Mouse (Mus musculus): ENCODE data around the gene Ado. TPM values are rescaled to one million over a fixed set of nuclear protein-coding genes. Genes with fewer than 3 reads are reported as not detected.

Gene Ado
- polyA plus RNA-seq, 1 experiment from 2014 or later, result 76.3 TPM

DNA sequence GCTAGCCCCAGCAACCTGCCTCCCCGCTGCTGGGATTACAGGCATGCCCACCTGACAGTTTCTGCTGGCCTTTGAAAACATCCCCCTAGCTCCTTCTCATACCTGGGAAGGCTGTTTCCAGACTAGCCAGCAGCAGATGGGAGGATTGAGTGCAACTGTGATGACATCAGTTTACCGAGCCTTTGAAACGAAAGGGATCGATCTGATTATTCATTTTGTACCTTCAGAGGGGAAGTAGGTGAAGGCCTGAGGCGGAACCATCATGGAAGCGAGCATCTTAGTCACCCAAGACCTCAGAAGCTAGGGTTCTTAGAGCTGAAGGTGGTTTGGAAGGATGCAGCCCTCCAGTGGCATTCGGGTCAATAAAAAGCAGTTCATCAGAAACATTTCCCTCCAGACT is 15.8 kb upstream of the Ado start:
- 94% methylated on average over 7 of the region's 7 CpGs for WGBS
- no peaks in the 10 kb centered on the region for H3K36me3 ChIP-seq (ENCODE audit: control insufficient read depth, insufficient read depth)
- no peak overlapping the region for H3K4me3 ChIP-seq (replicated peaks; ENCODE audit: low read length)
- no peak for ATAC-seq
- H3K9me3 ChIP-seq (ENCODE audit: control insufficient read depth, low read length), result no peaks in the 10 kb centered on the region
- H3K4me2 ChIP-seq (ENCODE audit: low read length), result no peak overlapping the region
- H3K27ac ChIP-seq (ENCODE audit: low read length), result no peak overlapping the region
- peaks cover 66% of the 10 kb centered on the region for H3K27me3 ChIP-seq (replicated peaks; ENCODE audit: control insufficient read depth, insufficient read depth, low read length)
- no peak overlapping the region for H3K9ac ChIP-seq (replicated peaks; ENCODE audit: low read depth, low read length)
- H3K4me1 ChIP-seq (replicated peaks; ENCODE audit: control insufficient read depth, insufficient read depth, low read length), result peaks cover 15% of the 10 kb centered on the region

GRCm38 (mm10) chr10:67561185-67561584 is 12.4 kb upstream of the Ado start:
- 56% methylated on average over 1 of the region's 1 CpGs for WGBS
- H3K4me2 ChIP-seq (ENCODE audit: low read length), result no peak overlapping the region
- ATAC-seq, result no peak

DNA sequence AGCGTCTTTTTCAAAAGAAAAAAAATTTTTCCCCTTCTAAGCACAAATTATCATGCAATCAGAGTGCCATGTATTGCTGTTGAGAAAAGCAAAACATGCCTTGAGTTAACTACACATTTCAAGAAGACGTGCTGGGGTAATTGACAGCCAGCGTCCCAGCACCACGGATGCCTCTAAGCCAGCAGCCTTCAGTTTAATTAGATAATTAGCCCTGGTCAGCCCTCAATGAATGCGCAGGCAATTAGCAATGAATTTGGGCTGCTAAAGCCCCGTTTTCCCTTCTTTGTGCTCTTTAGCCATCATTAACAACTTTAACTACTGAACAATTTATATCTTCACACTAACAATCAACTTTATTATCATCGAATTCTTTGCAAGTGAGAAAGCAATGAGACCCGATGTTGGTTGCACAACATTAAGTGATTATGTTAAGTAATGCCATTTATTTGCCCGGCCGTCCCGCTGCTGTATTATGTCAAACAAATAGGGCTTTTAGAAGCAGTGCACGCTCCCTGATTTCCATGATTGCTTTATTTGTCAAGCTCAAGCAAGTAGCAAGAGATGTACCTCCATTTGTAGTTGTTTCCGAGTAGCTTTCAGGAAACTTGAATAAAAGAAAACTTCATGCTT is 11.1 kb upstream of the Ado start:
- H3K27me3 ChIP-seq (replicated peaks; ENCODE audit: control insufficient read depth, insufficient read depth, low read length), result peaks cover 75% of the 10 kb centered on the region
- H3K9me3 ChIP-seq (ENCODE audit: control insufficient read depth, low read length), result 0 out of 2 replicates have a peak, but pooled peaks cover 5% of the 10 kb centered on the region
- H3K36me3 ChIP-seq (ENCODE audit: control insufficient read depth, insufficient read depth), result no peaks in the 10 kb centered on the region
- no peak overlapping the region for H3K4me2 ChIP-seq (ENCODE audit: low read length)
- no peak overlapping the region for H3K9ac ChIP-seq (replicated peaks; ENCODE audit: low read depth, low read length)
- ATAC-seq, result peak; percentile 94
- no peak overlapping the region for H3K27ac ChIP-seq (ENCODE audit: low read length)
- WGBS, result 3% methylated on average over 13 of the region's 13 CpGs
- peaks cover 12% of the 10 kb centered on the region for H3K4me1 ChIP-seq (replicated peaks; ENCODE audit: control insufficient read depth, insufficient read depth, low read length)
- no peak overlapping the region for H3K4me3 ChIP-seq (replicated peaks; ENCODE audit: low read length)

More at GRCm38 (mm10) chr10:67561185-67561584, 12.4 kb upstream of the Ado start:
- no peaks in the 10 kb centered on the region for H3K36me3 ChIP-seq (ENCODE audit: control insufficient read depth, insufficient read depth)
- H3K4me3 ChIP-seq (replicated peaks; ENCODE audit: low read length), result no peak overlapping the region
- H3K27me3 ChIP-seq (replicated peaks; ENCODE audit: control insufficient read depth, insufficient read depth, low read length), result peaks cover 71% of the 10 kb centered on the region
- no peak overlapping the region for H3K27ac ChIP-seq (ENCODE audit: low read length)
- 0 out of 2 replicates have a peak, but pooled peaks cover 5% of the 10 kb centered on the region for H3K9me3 ChIP-seq (ENCODE audit: control insufficient read depth, low read length)
- H3K4me1 ChIP-seq (replicated peaks; ENCODE audit: control insufficient read depth, insufficient read depth, low read length), result peaks cover 16% of the 10 kb centered on the region
- no peak overlapping the region for H3K9ac ChIP-seq (replicated peaks; ENCODE audit: low read depth, low read length)

DNA sequence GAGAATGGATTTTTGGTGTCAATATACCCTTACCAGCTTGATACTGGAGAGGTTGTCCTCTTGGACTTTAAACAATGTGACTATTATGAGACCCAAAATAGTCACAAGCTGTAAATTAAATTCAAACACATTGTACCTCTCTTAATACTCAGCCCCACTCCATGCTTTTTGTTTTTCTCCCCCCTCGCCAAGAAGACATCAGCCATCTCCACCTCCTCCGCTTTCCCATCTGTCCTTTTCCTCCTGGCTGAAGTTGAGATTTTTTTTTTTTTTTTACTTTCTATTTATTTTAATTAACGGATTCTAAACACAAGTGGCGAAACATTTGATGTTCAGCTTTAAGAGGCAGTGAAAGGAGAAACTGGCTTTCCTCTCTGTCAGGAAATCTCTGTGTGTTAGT is 9.3 kb upstream of the Ado start:
- no peak overlapping the region for H3K27ac ChIP-seq (ENCODE audit: low read length)
- no peaks in the 10 kb centered on the region for H3K36me3 ChIP-seq (ENCODE audit: control insufficient read depth, insufficient read depth)
- H3K4me1 ChIP-seq (replicated peaks; ENCODE audit: control insufficient read depth, insufficient read depth, low read length), result peaks cover 12% of the 10 kb centered on the region
- no peak for ATAC-seq
- no peak overlapping the region for H3K9ac ChIP-seq (replicated peaks; ENCODE audit: low read depth, low read length)
- no peak overlapping the region for H3K4me3 ChIP-seq (replicated peaks; ENCODE audit: low read length)
- H3K27me3 ChIP-seq (replicated peaks; ENCODE audit: control insufficient read depth, insufficient read depth, low read length), result peaks cover 72% of the 10 kb centered on the region
- H3K4me2 ChIP-seq (ENCODE audit: low read length), result no peak overlapping the region
- 46% methylated on average over 4 of the region's 4 CpGs for WGBS
- H3K9me3 ChIP-seq (ENCODE audit: control insufficient read depth, low read length), result 0 out of 2 replicates have a peak, but pooled peaks cover 5% of the 10 kb centered on the region

DNA sequence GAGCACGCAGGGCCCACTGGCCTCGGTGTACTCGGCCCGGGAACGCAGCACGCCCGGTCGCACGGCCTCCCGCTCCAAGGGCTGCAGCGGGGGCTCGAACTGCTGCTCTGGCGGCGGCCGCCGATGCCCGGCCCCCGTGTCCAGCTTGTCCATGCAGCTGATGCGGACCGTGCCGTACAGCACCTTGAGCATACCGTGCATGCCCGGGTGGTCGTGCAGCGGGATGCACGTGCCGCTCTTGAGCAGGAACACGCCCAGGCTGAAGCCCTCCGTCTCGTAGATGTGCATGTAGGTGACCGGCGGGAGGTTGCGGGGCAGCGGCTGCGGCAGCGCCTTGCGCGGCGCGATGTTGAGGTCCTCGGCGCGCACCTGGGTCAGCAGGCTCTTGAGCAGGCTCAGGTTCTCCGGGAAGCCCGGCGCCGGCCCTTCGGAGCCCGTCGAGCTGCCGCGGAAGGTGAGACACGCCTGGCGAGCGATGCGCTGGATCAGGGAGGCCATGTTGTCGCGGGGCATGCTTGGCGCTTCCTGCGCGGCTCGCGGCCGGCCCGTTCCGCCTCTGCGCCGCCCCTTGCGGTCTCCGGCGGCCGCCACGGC is 397 bp downstream of the Ado start:
- 0 out of 2 replicates have a peak, but pooled peaks cover 2% of the 10 kb centered on the region for H3K36me3 ChIP-seq (ENCODE audit: control insufficient read depth, insufficient read depth)
- H3K9ac ChIP-seq (replicated peaks; ENCODE audit: low read depth, low read length), result peak overlapping the region; percentile 88
- peak; percentile 78 for ATAC-seq

GRCm38 (mm10) chr10:67547850-67548260 is 900 bp downstream of the Ado start:
- peak; percentile 1; the same call in 1 of the 2 replicates for ATAC-seq
- Histone ChIP-seq H3K4me3 (replicated peaks; ENCODE audit: low read length) (peak overlapping the region; percentile 92), H3K27ac (ENCODE audit: low read length) (no peak overlapping the region), H3K27me3 (replicated peaks; ENCODE audit: control insufficient read depth, insufficient read depth, low read length) (peaks cover 37% of the 10 kb centered on the region), H3K4me1 (replicated peaks; ENCODE audit: control insufficient read depth, insufficient read depth, low read length) (peaks cover 27% of the 10 kb centered on the region), H3K36me3 (ENCODE audit: control insufficient read depth, insufficient read depth) (0 out of 2 replicates have a peak, but pooled peaks cover 2% of the 10 kb centered on the region), H3K4me2 (ENCODE audit: low read length) (peak overlapping the region; percentile 94), H3K9me3 (ENCODE audit: control insufficient read depth, low read length) (no peaks in the 10 kb centered on the region), H3K9ac (replicated peaks; ENCODE audit: low read depth, low read length) (peak overlapping the region; percentile 88)
- WGBS, result 4% methylated on average over 20 of the region's 20 CpGs

More for the DNA sequence above, 397 bp downstream of the Ado start:
- Histone ChIP-seq H3K27me3 (replicated peaks; ENCODE audit: control insufficient read depth, insufficient read depth, low read length) (peaks cover 39% of the 10 kb centered on the region), H3K4me3 (replicated peaks; ENCODE audit: low read length) (peak overlapping the region; percentile 92), H3K9me3 (ENCODE audit: control insufficient read depth, low read length) (no peaks in the 10 kb centered on the region), H3K27ac (ENCODE audit: low read length) (peak overlapping the region; percentile 90), H3K4me1 (replicated peaks; ENCODE audit: control insufficient read depth, insufficient read depth, low read length) (peaks cover 27% of the 10 kb centered on the region), H3K4me2 (ENCODE audit: low read length) (peak overlapping the region; percentile 94)
- under 1% methylated on average over 73 of the region's 73 CpGs for WGBS

DNA sequence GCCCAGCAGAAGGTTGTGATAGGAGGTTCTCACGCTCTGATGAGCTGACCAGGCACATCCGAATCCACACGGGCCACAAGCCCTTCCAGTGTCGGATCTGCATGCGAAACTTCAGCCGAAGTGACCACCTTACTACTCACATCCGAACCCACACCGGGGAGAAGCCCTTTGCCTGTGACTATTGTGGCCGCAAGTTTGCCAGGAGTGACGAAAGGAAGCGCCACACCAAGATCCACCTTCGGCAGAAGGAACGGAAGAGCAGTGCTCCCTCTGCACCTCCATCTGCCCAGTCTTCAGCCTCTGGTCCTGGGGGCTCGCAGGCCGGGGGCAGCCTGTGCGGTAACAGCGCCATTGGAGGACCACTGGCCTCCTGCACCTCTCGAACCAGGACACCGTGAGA is 8.2 kb downstream of the Ado start:
- whole genome bisulfite sequencing, result 10% methylated on average over 19 of the region's 19 CpGs
- Histone ChIP-seq H3K9ac (replicated peaks; ENCODE audit: low read depth, low read length) (no peak overlapping the region), H3K4me1 (replicated peaks; ENCODE audit: control insufficient read depth, insufficient read depth, low read length) (peaks cover 37% of the 10 kb centered on the region), H3K4me3 (replicated peaks; ENCODE audit: low read length) (no peak overlapping the region), H3K4me2 (ENCODE audit: low read length) (no peak overlapping the region), H3K36me3 (ENCODE audit: control insufficient read depth, insufficient read depth) (0 out of 2 replicates have a peak, but pooled peaks cover 2% of the 10 kb centered on the region), H3K9me3 (ENCODE audit: control insufficient read depth, low read length) (no peaks in the 10 kb centered on the region), H3K27ac (ENCODE audit: low read length) (no peak overlapping the region), H3K27me3 (replicated peaks; ENCODE audit: control insufficient read depth, insufficient read depth, low read length) (peaks cover 70% of the 10 kb centered on the region)
- no peak for ATAC-seq

GRCm38 (mm10) chr10:67539401-67539730 is 9.4 kb downstream of the Ado start:
- peaks cover 79% of the 10 kb centered on the region for H3K27me3 ChIP-seq (replicated peaks; ENCODE audit: control insufficient read depth, insufficient read depth, low read length)
- 47% methylated on average over 6 of the region's 6 CpGs for WGBS
- no peaks in the 10 kb centered on the region for H3K36me3 ChIP-seq (ENCODE audit: control insufficient read depth, insufficient read depth)
- peak overlapping the region; percentile 33 for H3K4me3 ChIP-seq (replicated peaks; ENCODE audit: low read length)
- no peak overlapping the region for H3K27ac ChIP-seq (ENCODE audit: low read length)
- H3K4me2 ChIP-seq (ENCODE audit: low read length), result no peak overlapping the region; the same call in 1 of the 2 replicates
- no peaks in the 10 kb centered on the region for H3K9me3 ChIP-seq (ENCODE audit: control insufficient read depth, low read length)
- H3K4me1 ChIP-seq (replicated peaks; ENCODE audit: control insufficient read depth, insufficient read depth, low read length), result peaks cover 43% of the 10 kb centered on the region
- no peak for ATAC-seq
- H3K9ac ChIP-seq (replicated peaks; ENCODE audit: low read depth, low read length), result no peak overlapping the region

GRCm38 (mm10) chr10:67538585-67539400 is 10.0 kb downstream of the Ado start:
- H3K36me3 ChIP-seq (ENCODE audit: control insufficient read depth, insufficient read depth), result no peaks in the 10 kb centered on the region

More at GRCm38 (mm10) chr10:67538585-67539400, 10.0 kb downstream of the Ado start:
- no peaks in the 10 kb centered on the region for H3K9me3 ChIP-seq (ENCODE audit: control insufficient read depth, low read length)
- no peak overlapping the region for H3K9ac ChIP-seq (replicated peaks; ENCODE audit: low read depth, low read length)
- no peak overlapping the region for H3K27ac ChIP-seq (ENCODE audit: low read length)
- no peak for ATAC-seq
- WGBS, result 1% methylated on average over 47 of the region's 50 CpGs
- peak overlapping the region; percentile 84 for H3K4me2 ChIP-seq (ENCODE audit: low read length)
- peaks cover 84% of the 10 kb centered on the region for H3K27me3 ChIP-seq (replicated peaks; ENCODE audit: control insufficient read depth, insufficient read depth, low read length)
- H3K4me1 ChIP-seq (replicated peaks; ENCODE audit: control insufficient read depth, insufficient read depth, low read length), result peaks cover 43% of the 10 kb centered on the region
- H3K4me3 ChIP-seq (replicated peaks; ENCODE audit: low read length), result peak overlapping the region; percentile 33

Measured in forebrain, embryonic 16.5 days (tissue).